Mouse (Mus musculus) neural tube, embryonic 11.5 days (tissue): Measurements from ENCODE around the gene Dnah2. TPM values are rescaled to one million over a fixed set of nuclear protein-coding genes. Genes with fewer than 3 reads are reported as not detected.
A peak's percentile ranks its signal among the peaks of the same experiment; 100 is the strongest.

Source experiments
- ATAC-seq: fragments of 200-750 bp; cut with Nextera tagmentation; 2 replicates; pipeline ENCODE4 v1.8.0; 2017; ENCODE audit warnings: moderate number of reproducible peaks, mild to moderate bottlenecking, moderate TSS enrichment, moderate library complexity; ENCODE audit not compliant: insufficient read depth, low FRiP score, low TSS enrichment
- DNase-seq: peaks from one replicate; pipeline ENCODE4 v3.0.0-alpha.2; 2015; ENCODE audit warnings: low spot score
- H3K27ac ChIP-seq: fragments of 300-500 bp; sonication (generic); 2 replicates; pipeline ENCODE4 v1.5.1; 2014; ENCODE audit warnings: low read depth, mild to moderate bottlenecking, low read length
- H3K27me3 ChIP-seq: fragments of 300-500 bp; sonication (generic); 2 replicates; pipeline ENCODE4 v1.6.1; 2014; ENCODE audit warnings: mild to moderate bottlenecking, low read length, mixed read lengths; ENCODE audit not compliant: control insufficient read depth, insufficient read depth
- H3K36me3 ChIP-seq: fragments of 300-500 bp; sonication (generic); 2 replicates; pipeline ENCODE4 v1.6.1; 2014; ENCODE audit warnings: mild to moderate bottlenecking, low read length, moderate library complexity, mixed read lengths; ENCODE audit not compliant: control insufficient read depth, insufficient read depth
- H3K4me1 ChIP-seq: fragments of 300-500 bp; sonication (generic); 2 replicates; pipeline ENCODE4 v1.6.1; 2014; ENCODE audit warnings: low read length, mixed read lengths; ENCODE audit not compliant: control insufficient read depth, insufficient read depth
- H3K4me2 ChIP-seq: fragments of 300-500 bp; sonication (generic); 2 replicates; pipeline ENCODE4 v1.6.1; 2014; ENCODE audit warnings: low read depth, mild to moderate bottlenecking, moderate library complexity
- H3K4me3 ChIP-seq: fragments of 300-500 bp; sonication (generic); 2 replicates; pipeline ENCODE4 v1.5.1; 2014; ENCODE audit warnings: low read depth, low read length
- H3K9ac ChIP-seq: fragments of 300-500 bp; sonication (generic); 2 replicates; pipeline ENCODE4 v1.6.1; 2014; ENCODE audit warnings: mild to moderate bottlenecking, low read length
- H3K9me3 ChIP-seq: fragments of 300-500 bp; sonication (generic); 2 replicates; pipeline ENCODE4 v1.6.1; 2016; ENCODE audit warnings: low read length; ENCODE audit not compliant: control insufficient read depth
- WGBS: fragments of 180-500 bp; shearing (Covaris S2); extraction: QIAGEN DNeasy Blood & Tissue Kit; methylation state at CpG from one replicate; pipeline ENCODE4 v1.1.7; 2014; 5-methylcytosine and 5-hydroxymethylcytosine counted together
- polyA plus RNA-seq: library from polyadenylated mRNA; unstranded; fragments of >200 nt; fragmentation: Nextera tagmentation; extraction: Ambion mirVana; gene quantifications from 2 replicates; pipeline ENCODE4 v1.2.1, GENCODE M21; 2014

Dnah2 gene
- polyA plus RNA-seq, 1 experiment from 2014 or later, result 0.92 TPM

GRCm38 (mm10) chr11:69528031-69528390, 20.9 kb downstream of the Dnah2 start:
- Histone ChIP-seq H3K27ac (peak overlapping the region; percentile 87; the same call in 1 of the 2 replicates), H3K36me3 (no peaks in the 10 kb centered on the region), H3K9me3 (no peaks in the 10 kb centered on the region), H3K4me1 (peaks cover 8% of the 10 kb centered on the region), H3K4me3 (no peak overlapping the region), H3K9ac (peak overlapping the region; percentile 77; the same call in 1 of the 2 replicates), H3K4me2 (peak overlapping the region; percentile 43), H3K27me3 (no peaks in the 10 kb centered on the region)
- no peak for ATAC-seq
- DNase-seq, result no peak
- WGBS, result 79% methylated on average over 4 of the region's 4 CpGs

GRCm38 (mm10) chr11:69527098-69528030, 21.5 kb downstream of the Dnah2 start:
- Histone ChIP-seq H3K36me3 (no peaks in the 10 kb centered on the region), H3K4me3 (peak overlapping the region; percentile 19), H3K27me3 (no peaks in the 10 kb centered on the region), H3K4me1 (peaks cover 8% of the 10 kb centered on the region), H3K4me2 (peak overlapping the region; percentile 43), H3K9ac (peak overlapping the region; percentile 77), H3K27ac (peak overlapping the region; percentile 87), H3K9me3 (no peaks in the 10 kb centered on the region)
- WGBS, result 3% methylated on average over 30 of the region's 30 CpGs
- ATAC-seq (peak; percentile 76; the same call in 1 of the 2 replicates), DNase-seq (peak; percentile 80)

- DNase-seq (no peak), ATAC-seq (no peak)
- Histone ChIP-seq H3K27ac (peak overlapping the region; percentile 87), H3K4me3 (no peak overlapping the region), H3K36me3 (no peaks in the 10 kb centered on the region), H3K9ac (peak overlapping the region; percentile 77), H3K9me3 (no peaks in the 10 kb centered on the region), H3K27me3 (no peaks in the 10 kb centered on the region), H3K4me2 (peak overlapping the region; percentile 43), H3K4me1 (peaks cover 8% of the 10 kb centered on the region)
- WGBS, result 30% methylated on average over 4 of the region's 4 CpGs
Measured at GRCm38 (mm10) chr11:69526631-69527030, 22.3 kb downstream of the Dnah2 start.

GRCm38 (mm10) chr11:69525661-69526060, 23.2 kb downstream of the Dnah2 start:
- no peak for DNase-seq
- H3K4me3 ChIP-seq, result no peak overlapping the region
- no peaks in the 10 kb centered on the region for H3K36me3 ChIP-seq
- H3K4me2 ChIP-seq, result no peak overlapping the region
- no peak overlapping the region for H3K9ac ChIP-seq
- H3K9me3 ChIP-seq, result no peaks in the 10 kb centered on the region
- no peak overlapping the region for H3K27ac ChIP-seq
- no peak for ATAC-seq
- H3K27me3 ChIP-seq, result no peaks in the 10 kb centered on the region
- 87% methylated on average over 9 of the region's 9 CpGs for WGBS
- H3K4me1 ChIP-seq, result peaks cover 8% of the 10 kb centered on the region

GRCm38 (mm10) chr11:69523651-69524050, 25.3 kb downstream of the Dnah2 start:
- Histone ChIP-seq H3K4me2 (no peak overlapping the region), H3K27ac (no peak overlapping the region), H3K9me3 (no peaks in the 10 kb centered on the region), H3K4me1 (peaks cover 8% of the 10 kb centered on the region), H3K4me3 (no peak overlapping the region), H3K36me3 (no peaks in the 10 kb centered on the region), H3K27me3 (no peaks in the 10 kb centered on the region), H3K9ac (no peak overlapping the region)
- 93% methylated on average over 4 of the region's 4 CpGs for WGBS
- no peak for ATAC-seq
- no peak for DNase-seq

- ATAC-seq (no peak), DNase-seq (no peak)
- Histone ChIP-seq H3K9ac (no peak overlapping the region), H3K4me2 (no peak overlapping the region), H3K4me1 (no peaks in the 10 kb centered on the region), H3K36me3 (no peaks in the 10 kb centered on the region), H3K27me3 (no peaks in the 10 kb centered on the region), H3K4me3 (no peak overlapping the region), H3K9me3 (no peaks in the 10 kb centered on the region), H3K27ac (no peak overlapping the region)
- 79% methylated on average over 9 of the region's 9 CpGs for WGBS
Measured at GRCm38 (mm10) chr11:69521526-69522149, 27.3 kb downstream of the Dnah2 start.

GRCm38 (mm10) chr11:69519976-69520375, 28.9 kb downstream of the Dnah2 start:
- no peak overlapping the region for H3K4me2 ChIP-seq
- H3K4me3 ChIP-seq, result no peak overlapping the region
- no peak overlapping the region for H3K9ac ChIP-seq
- DNase-seq (no peak), ATAC-seq (no peak)
- H3K27ac ChIP-seq, result no peak overlapping the region
- no peaks in the 10 kb centered on the region for H3K4me1 ChIP-seq
- H3K36me3 ChIP-seq, result no peaks in the 10 kb centered on the region
- no peaks in the 10 kb centered on the region for H3K27me3 ChIP-seq
- 77% methylated on average over 4 of the region's 4 CpGs for WGBS
- H3K9me3 ChIP-seq, result no peaks in the 10 kb centered on the region

GRCm38 (mm10) chr11:69516661-69517060, 32.2 kb downstream of the Dnah2 start:
- no peaks in the 10 kb centered on the region for H3K27me3 ChIP-seq
- ATAC-seq (no peak), DNase-seq (no peak)
- no peaks in the 10 kb centered on the region for H3K36me3 ChIP-seq
- H3K4me1 ChIP-seq, result no peaks in the 10 kb centered on the region
- no peak overlapping the region for H3K4me3 ChIP-seq
- H3K9ac ChIP-seq, result no peak overlapping the region; the same call in 1 of the 2 replicates
- no peaks in the 10 kb centered on the region for H3K9me3 ChIP-seq
- no peak overlapping the region for H3K27ac ChIP-seq
- no peak overlapping the region for H3K4me2 ChIP-seq
- WGBS, result 78% methylated on average over 3 of the region's 3 CpGs
